Mouse (Mus musculus): ENCODE measurements at regions not wholly inside any gene's neighbourhood (a gene's known extent, or its start where the extent isn't known, plus 50 kb on each side); places are given as distances from the start of the nearest gene placed in this dataset.

- Histone ChIP-seq H3K9ac (no peak overlapping the region), H3K4me1 (replicated peaks) (no peaks in the 10 kb centered on the region), H3K36me3 (no peaks in the 10 kb centered on the region), H3K9me3 (no peaks in the 10 kb centered on the region), H3K27me3 (replicated peaks) (no peaks in the 10 kb centered on the region), H3K4me2 (replicated peaks) (no peak overlapping the region), H3K27ac (no peak overlapping the region), H3K4me3 (replicated peaks) (no peak overlapping the region)
- no peak for ATAC-seq
- 79% methylated on average over 5 of the region's 5 CpGs for WGBS
Measured at GRCm38 (mm10) chr15:24876157-24876731, 537.3 kb downstream of the Basp1 start.

- WGBS: 23% methylated on average over 2 of the region's 2 CpGs
- Histone ChIP-seq H3K9me3 (no peaks in the 10 kb centered on the region), H3K9ac (no peak overlapping the region), H3K4me1 (replicated peaks) (no peaks in the 10 kb centered on the region), H3K27me3 (replicated peaks) (no peaks in the 10 kb centered on the region), H3K36me3 (no peaks in the 10 kb centered on the region), H3K4me2 (replicated peaks) (no peak overlapping the region), H3K27ac (no peak overlapping the region), H3K4me3 (replicated peaks) (no peak overlapping the region)
- no peak for ATAC-seq
Measured at GRCm38 (mm10) chr15:24840271-24840670, 573.3 kb downstream of the Basp1 start.

- Histone ChIP-seq H3K4me1 (replicated peaks) (no peaks in the 10 kb centered on the region), H3K27me3 (replicated peaks) (no peaks in the 10 kb centered on the region), H3K36me3 (no peaks in the 10 kb centered on the region), H3K9me3 (no peaks in the 10 kb centered on the region), H3K4me2 (replicated peaks) (no peak overlapping the region), H3K27ac (no peak overlapping the region), H3K9ac (no peak overlapping the region), H3K4me3 (replicated peaks) (no peak overlapping the region)
- ATAC-seq: no peak
- WGBS: 90% methylated on average over 7 of the region's 7 CpGs
Measured at GRCm38 (mm10) chr15:24838390-24838789, 575.2 kb downstream of the Basp1 start.

- WGBS: 100% methylated on average over 1 of the region's 1 CpGs
Measured at GRCm38 (mm10) chr15:24827881-24828280, 585.7 kb downstream of the Basp1 start.

GRCm38 (mm10) chr15:24827259-24827658 is 586.3 kb downstream of the Basp1 start:
- H3K4me2 ChIP-seq (replicated peaks): no peak overlapping the region
- no peaks in the 10 kb centered on the region for H3K4me1 ChIP-seq (replicated peaks)
- H3K9ac ChIP-seq: no peak overlapping the region
- ATAC-seq: no peak
- H3K36me3 ChIP-seq: no peaks in the 10 kb centered on the region
- no peaks in the 10 kb centered on the region for H3K27me3 ChIP-seq (replicated peaks)
- H3K4me3 ChIP-seq (replicated peaks): no peak overlapping the region
- no peaks in the 10 kb centered on the region for H3K9me3 ChIP-seq
- H3K27ac ChIP-seq: no peak overlapping the region

More at GRCm38 (mm10) chr15:24827881-24828280, 585.7 kb downstream of the Basp1 start:
- H3K4me2 ChIP-seq (replicated peaks): no peak overlapping the region
- H3K36me3 ChIP-seq: no peaks in the 10 kb centered on the region
- H3K9me3 ChIP-seq: no peaks in the 10 kb centered on the region
- H3K4me1 ChIP-seq (replicated peaks): no peaks in the 10 kb centered on the region
- H3K9ac ChIP-seq: no peak overlapping the region
- ATAC-seq: no peak
- H3K27me3 ChIP-seq (replicated peaks): no peaks in the 10 kb centered on the region
- no peak overlapping the region for H3K27ac ChIP-seq
- H3K4me3 ChIP-seq (replicated peaks): no peak overlapping the region

- WGBS: 66% methylated on average over 1 of the region's 1 CpGs
- H3K27me3 ChIP-seq (replicated peaks): no peaks in the 10 kb centered on the region
Measured at GRCm38 (mm10) chr15:24796836-24797235, 616.7 kb downstream of the Basp1 start.

GRCm38 (mm10) chr15:24793381-24793780 is 620.2 kb downstream of the Basp1 start:
- Histone ChIP-seq H3K27ac (no peak overlapping the region), H3K4me2 (replicated peaks) (no peak overlapping the region), H3K36me3 (no peaks in the 10 kb centered on the region), H3K27me3 (replicated peaks) (no peaks in the 10 kb centered on the region), H3K4me3 (replicated peaks) (no peak overlapping the region), H3K4me1 (replicated peaks) (no peaks in the 10 kb centered on the region), H3K9me3 (no peaks in the 10 kb centered on the region), H3K9ac (no peak overlapping the region)
- WGBS: 70% methylated on average over 4 of the region's 4 CpGs
- no peak for ATAC-seq

More at GRCm38 (mm10) chr15:24796836-24797235, 616.7 kb downstream of the Basp1 start:
- Histone ChIP-seq H3K4me3 (replicated peaks) (no peak overlapping the region), H3K27ac (no peak overlapping the region), H3K9me3 (no peaks in the 10 kb centered on the region), H3K36me3 (no peaks in the 10 kb centered on the region), H3K9ac (no peak overlapping the region), H3K4me1 (replicated peaks) (no peaks in the 10 kb centered on the region), H3K4me2 (replicated peaks) (no peak overlapping the region)
- no peak for ATAC-seq

GRCm38 (mm10) chr15:24786336-24786735 is 627.2 kb downstream of the Basp1 start:
- Histone ChIP-seq H3K4me3 (replicated peaks) (no peak overlapping the region), H3K4me1 (replicated peaks) (no peaks in the 10 kb centered on the region), H3K9ac (no peak overlapping the region), H3K4me2 (replicated peaks) (no peak overlapping the region), H3K27ac (no peak overlapping the region), H3K27me3 (replicated peaks) (no peaks in the 10 kb centered on the region), H3K9me3 (no peaks in the 10 kb centered on the region), H3K36me3 (no peaks in the 10 kb centered on the region)
- WGBS: 72% methylated on average over 3 of the region's 3 CpGs
- no peak for ATAC-seq

GRCm38 (mm10) chr15:24778234-24778633 is 635.3 kb downstream of the Basp1 start:
- no peaks in the 10 kb centered on the region for H3K4me1 ChIP-seq (replicated peaks)
- no peak overlapping the region for H3K27ac ChIP-seq
- no peak overlapping the region for H3K4me2 ChIP-seq (replicated peaks)
- H3K9ac ChIP-seq: no peak overlapping the region
- WGBS: 66% methylated on average over 1 of the region's 1 CpGs
- H3K4me3 ChIP-seq (replicated peaks): no peak overlapping the region
- no peaks in the 10 kb centered on the region for H3K36me3 ChIP-seq
- ATAC-seq: no peak
- H3K27me3 ChIP-seq (replicated peaks): no peaks in the 10 kb centered on the region
- H3K9me3 ChIP-seq: no peaks in the 10 kb centered on the region

- no peak for ATAC-seq
- no peaks in the 10 kb centered on the region for H3K36me3 ChIP-seq
- H3K27me3 ChIP-seq (replicated peaks): no peaks in the 10 kb centered on the region
- no peak overlapping the region for H3K4me3 ChIP-seq (replicated peaks)
- H3K9me3 ChIP-seq: no peaks in the 10 kb centered on the region
- H3K4me2 ChIP-seq (replicated peaks): no peak overlapping the region
- no peak overlapping the region for H3K9ac ChIP-seq
- WGBS: 15% methylated on average over 2 of the region's 2 CpGs
- no peak overlapping the region for H3K27ac ChIP-seq
- H3K4me1 ChIP-seq (replicated peaks): no peaks in the 10 kb centered on the region
Measured at GRCm38 (mm10) chr15:24751480-24752157, 661.9 kb downstream of the Basp1 start.

- Histone ChIP-seq H3K27me3 (replicated peaks) (no peaks in the 10 kb centered on the region), H3K4me1 (replicated peaks) (no peaks in the 10 kb centered on the region), H3K9me3 (no peaks in the 10 kb centered on the region), H3K27ac (no peak overlapping the region), H3K4me2 (replicated peaks) (no peak overlapping the region), H3K36me3 (no peaks in the 10 kb centered on the region), H3K4me3 (replicated peaks) (no peak overlapping the region), H3K9ac (no peak overlapping the region)
- WGBS: 71% methylated on average over 6 of the region's 6 CpGs
- ATAC-seq: no peak
Measured at GRCm38 (mm10) chr15:24743240-24743639, 670.3 kb downstream of the Basp1 start.

GRCm38 (mm10) chr15:24725170-24725569 is 688.4 kb downstream of the Basp1 start:
- Histone ChIP-seq H3K36me3 (no peaks in the 10 kb centered on the region), H3K27ac (no peak overlapping the region), H3K4me3 (replicated peaks) (no peak overlapping the region), H3K27me3 (replicated peaks) (no peaks in the 10 kb centered on the region), H3K9ac (no peak overlapping the region), H3K4me2 (replicated peaks) (no peak overlapping the region), H3K4me1 (replicated peaks) (no peaks in the 10 kb centered on the region), H3K9me3 (no peaks in the 10 kb centered on the region)
- WGBS: 93% methylated on average over 4 of the region's 4 CpGs
- ATAC-seq: no peak

- no peaks in the 10 kb centered on the region for H3K36me3 ChIP-seq
Measured at GRCm38 (mm10) chr15:24724664-24725063, 688.9 kb downstream of the Basp1 start.

More at GRCm38 (mm10) chr15:24724664-24725063, 688.9 kb downstream of the Basp1 start:
- no peak overlapping the region for H3K4me3 ChIP-seq (replicated peaks)
- no peak overlapping the region for H3K4me2 ChIP-seq (replicated peaks)
- no peak for ATAC-seq
- H3K27ac ChIP-seq: no peak overlapping the region
- no peaks in the 10 kb centered on the region for H3K4me1 ChIP-seq (replicated peaks)
- WGBS: 42% methylated on average over 4 of the region's 4 CpGs
- H3K9ac ChIP-seq: no peak overlapping the region
- H3K9me3 ChIP-seq: no peaks in the 10 kb centered on the region
- no peaks in the 10 kb centered on the region for H3K27me3 ChIP-seq (replicated peaks)
